Mouse (Mus musculus): ENCODE measurements around the gene Pgm3. TPM values are rescaled to one million over a fixed set of nuclear protein-coding genes. Genes with fewer than 3 reads are reported as not detected.

Gene Pgm3
- total RNA-seq, 2 experiments from 2014 or later: 2.7 to 5.8 TPM

GRCm38 (mm10) chr9:86570946-86571345, 696 bp downstream of the Pgm3 start:
- no peak for ATAC-seq (replicated peaks; ENCODE audit: low FRiP score, poor library complexity, severe bottlenecking)

GRCm38 (mm10) chr9:86570261-86570890, 1.3 kb downstream of the Pgm3 start:
- no peak for ATAC-seq (replicated peaks; ENCODE audit: low FRiP score, poor library complexity, severe bottlenecking)

GRCm38 (mm10) chr9:86569314-86569910, 2.2 kb downstream of the Pgm3 start:
- no peak for ATAC-seq (replicated peaks; ENCODE audit: low FRiP score, poor library complexity, severe bottlenecking)

GRCm38 (mm10) chr9:86560543-86560942, 11.1 kb downstream of the Pgm3 start:
- no peak for ATAC-seq (replicated peaks; ENCODE audit: low FRiP score, poor library complexity, severe bottlenecking)

- ATAC-seq (replicated peaks; ENCODE audit: low FRiP score, poor library complexity, severe bottlenecking): no peak
Observed at GRCm38 (mm10) chr9:86554641-86555040, 17.0 kb downstream of the Pgm3 start.

GRCm38 (mm10) chr9:86553886-86554285, 17.8 kb downstream of the Pgm3 start:
- no peak for ATAC-seq (replicated peaks; ENCODE audit: low FRiP score, poor library complexity, severe bottlenecking)

GRCm38 (mm10) chr9:86550717-86551116, 20.9 kb downstream of the Pgm3 start:
- ATAC-seq (replicated peaks; ENCODE audit: low FRiP score, poor library complexity, severe bottlenecking): no peak

- ATAC-seq (replicated peaks; ENCODE audit: low FRiP score, poor library complexity, severe bottlenecking): no peak
Observed at GRCm38 (mm10) chr9:86549637-86550162, 21.9 kb downstream of the Pgm3 start.

- ATAC-seq (replicated peaks; ENCODE audit: low FRiP score, poor library complexity, severe bottlenecking): no peak
Observed at GRCm38 (mm10) chr9:86544559-86544958, 27.1 kb downstream of the Pgm3 start.

GRCm38 (mm10) chr9:86543451-86543850, 28.2 kb downstream of the Pgm3 start:
- no peak for ATAC-seq (replicated peaks; ENCODE audit: low FRiP score, poor library complexity, severe bottlenecking)

GRCm38 (mm10) chr9:86534071-86534470, 37.6 kb downstream of the Pgm3 start:
- no peak for ATAC-seq (replicated peaks; ENCODE audit: low FRiP score, poor library complexity, severe bottlenecking)

- ATAC-seq (replicated peaks; ENCODE audit: low FRiP score, poor library complexity, severe bottlenecking): no peak
Observed at GRCm38 (mm10) chr9:86525600-86525999, 46.0 kb downstream of the Pgm3 start.

GRCm38 (mm10) chr9:86522335-86522734, 49.3 kb downstream of the Pgm3 start:
- ATAC-seq (replicated peaks; ENCODE audit: low FRiP score, poor library complexity, severe bottlenecking): no peak

- no peak for ATAC-seq (replicated peaks; ENCODE audit: low FRiP score, poor library complexity, severe bottlenecking)
Observed at GRCm38 (mm10) chr9:86514798-86515197, 56.8 kb downstream of the Pgm3 start.

GRCm38 (mm10) chr9:86514390-86514789, 57.3 kb downstream of the Pgm3 start:
- ATAC-seq (replicated peaks; ENCODE audit: low FRiP score, poor library complexity, severe bottlenecking): no peak

GRCm38 (mm10) chr9:86513733-86514132, 57.9 kb downstream of the Pgm3 start:
- no peak for ATAC-seq (replicated peaks; ENCODE audit: low FRiP score, poor library complexity, severe bottlenecking)

- no peak for ATAC-seq (replicated peaks; ENCODE audit: low FRiP score, poor library complexity, severe bottlenecking)
Observed at GRCm38 (mm10) chr9:86507437-86507836, 64.2 kb downstream of the Pgm3 start.

Other genes with a start within 250 kb of the Pgm3 start
- 1.5 and 4.2 TPM in 2 replicates for gene Ube2cbp, start 106.9 kb downstream of the Pgm3 start, total RNA-seq (2015; ENCODE audit: low replicate concordance)
- gene Ube2cbp, start 106.9 kb downstream of the Pgm3 start, total RNA-seq (2017; ENCODE audit: low replicate concordance): 0.98 and 2.0 TPM in 2 replicates
- gene Dop1a, start 104.7 kb downstream of the Pgm3 start, total RNA-seq (2015; ENCODE audit: low replicate concordance): 5.6 and 5.8 TPM in 2 replicates
- 7.2 and 11.0 TPM in 2 replicates for gene Dop1a, start 104.7 kb downstream of the Pgm3 start, total RNA-seq (2017; ENCODE audit: low replicate concordance)
- gene Rwdd2a, start 149 bp upstream of the Pgm3 start, total RNA-seq (2015; ENCODE audit: low replicate concordance): not detected in 2 replicates
- gene Rwdd2a, start 149 bp upstream of the Pgm3 start, total RNA-seq (2017; ENCODE audit: low replicate concordance): 0.34 and 1.3 TPM in 2 replicates
- gene Me1, start 124.1 kb upstream of the Pgm3 start, total RNA-seq (2015; ENCODE audit: low replicate concordance): 0.58 TPM in 1 of 2 replicates, not detected in the other
- 2.8 TPM in 1 of 2 replicates, not detected in the other for gene Me1, start 124.1 kb upstream of the Pgm3 start, total RNA-seq (2017; ENCODE audit: low replicate concordance)
- gene Prss35, start 171.8 kb upstream of the Pgm3 start, total RNA-seq (2015; ENCODE audit: low replicate concordance): not detected in 2 replicates
- not detected in 2 replicates for gene Prss35, start 171.8 kb upstream of the Pgm3 start, total RNA-seq (2017; ENCODE audit: low replicate concordance)